Mouse (Mus musculus) lung, postnatal 0 days (tissue): ENCODE results near the gene Zfp292.

ENCODE experiments used
- CTCF ChIP-seq: IDR thresholded peaks from 2 replicates; pipeline ENCODE4 v1.5.1; 2016; ENCODE audit warnings: antibody characterized with exemption, mild to moderate bottlenecking
- EP300 ChIP-seq: IDR thresholded peaks from 2 replicates; pipeline ENCODE4 v1.6.1; 2016; ENCODE audit warnings: antibody characterized with exemption, mild to moderate bottlenecking, control low read depth

- TF ChIP-seq CTCF = no peak
- no peak for TF ChIP-seq EP300
These were observed 85.3 kb downstream of the Zfp292 start for GRCm38 (mm10) chr4:34797294-34797983.
